Mouse (Mus musculus): Measurements from ENCODE around the gene Olfr288. TPM values are rescaled to one million over a fixed set of nuclear protein-coding genes. Genes with fewer than 3 reads are reported as not detected.

Gene Olfr288
- polyA plus RNA-seq, 1 experiment from 2014 or later, result not detected

DNA sequence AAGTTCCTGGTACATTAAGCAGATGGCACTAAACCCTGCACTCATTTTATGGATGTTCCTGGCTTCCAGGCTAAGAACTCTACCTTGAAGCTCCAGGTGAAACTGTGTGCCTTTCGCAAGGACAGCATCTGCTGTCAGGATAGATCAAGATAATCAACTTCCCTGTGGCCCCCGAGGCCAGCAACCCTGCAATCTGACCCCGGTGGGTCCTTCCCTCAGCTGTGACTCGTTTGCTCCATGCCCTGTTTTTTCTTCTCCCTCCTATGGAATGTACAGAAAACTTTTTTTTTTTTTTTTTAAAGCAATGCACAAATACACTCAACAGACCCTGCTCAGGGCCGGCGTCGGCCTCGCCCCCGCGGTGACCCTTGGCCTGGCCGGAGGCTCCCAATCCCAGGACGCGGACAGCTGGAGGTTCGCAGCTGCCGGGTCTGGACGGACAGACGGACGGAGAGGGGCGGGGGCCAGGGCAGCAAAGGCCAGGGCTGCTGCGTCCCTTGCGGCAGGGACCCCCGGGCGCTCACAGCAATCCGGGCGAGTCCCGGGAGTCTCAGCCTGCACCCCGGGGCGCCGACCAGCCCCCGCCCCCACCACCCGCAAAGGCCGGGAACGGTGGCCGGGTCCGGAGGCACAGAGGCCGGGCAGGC is 50.4 kb downstream of the Olfr288 start:
- Histone ChIP-seq H3K27ac (ENCODE audit: low read depth) (peak overlapping the region; percentile 61; the same call in 1 of the 2 replicates), H3K9ac (peak overlapping the region; percentile 92), H3K4me3 (ENCODE audit: low read depth, low read length) (peak overlapping the region; percentile 80), H3K9me3 (ENCODE audit: low read depth, low read length) (no peaks in the 10 kb centered on the region), H3K4me1 (ENCODE audit: insufficient read depth) (no peaks in the 10 kb centered on the region), H3K4me2 (peak overlapping the region; percentile 87), H3K27me3 (ENCODE audit: insufficient read depth, low read length) (no peaks in the 10 kb centered on the region), H3K36me3 (ENCODE audit: insufficient read depth) (peaks cover 23% of the 10 kb centered on the region)
- WGBS, result under 1% methylated on average over 36 of the region's 36 CpGs
- TF ChIP-seq CTCF (IDR thresholded peaks at IDR 0.05; ENCODE audit: low read depth), result no peak
- ATAC-seq (ENCODE audit: insufficient read depth) (peak; percentile 74; the same call in 1 of the 2 replicates), DNase-seq (peak; percentile 35)

DNA sequence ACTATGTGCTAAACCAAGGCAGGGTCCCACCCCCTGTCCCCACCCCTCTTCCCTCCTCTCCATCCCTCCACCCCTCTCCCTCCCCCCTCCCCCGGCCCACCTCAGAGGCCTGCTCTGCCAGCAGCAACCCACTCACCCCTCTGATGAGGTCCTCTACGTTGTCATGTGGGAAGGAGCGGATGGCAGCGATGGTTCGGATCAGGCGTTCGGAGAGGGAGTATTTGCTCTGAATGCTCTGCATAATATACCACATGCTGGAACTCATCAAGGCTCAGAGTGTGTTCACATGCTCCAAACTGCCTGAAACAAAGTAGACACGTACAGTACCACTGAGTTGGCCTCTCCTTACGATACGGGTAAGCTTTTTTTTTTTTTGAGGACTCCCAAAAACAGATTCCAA is 52.8 kb downstream of the Olfr288 start:
- WGBS, result 81% methylated on average over 10 of the region's 10 CpGs
- no peak for DNase-seq
- no peak for ATAC-seq (ENCODE audit: insufficient read depth)

DNA sequence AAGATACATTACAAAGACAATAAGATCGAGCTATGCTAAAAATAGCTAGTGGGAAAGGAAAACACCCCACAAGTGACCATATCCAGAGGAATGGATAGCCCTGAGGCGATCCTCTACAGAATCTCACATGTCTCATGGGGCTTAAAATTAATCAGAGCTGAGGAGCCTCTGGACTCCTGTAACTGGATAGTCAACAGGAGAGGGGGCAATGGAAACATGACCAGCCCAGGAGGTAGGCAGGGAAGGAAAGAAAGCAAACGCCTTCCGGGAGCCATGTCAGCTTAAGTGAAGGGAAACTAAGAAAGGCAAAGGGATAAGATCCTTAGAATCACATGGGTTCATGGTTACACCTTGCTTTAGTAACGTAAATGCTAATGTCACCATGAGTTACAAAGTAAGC is 54.5 kb downstream of the Olfr288 start:
- Histone ChIP-seq H3K4me1 (ENCODE audit: insufficient read depth) (no peaks in the 10 kb centered on the region), H3K9me3 (ENCODE audit: low read depth, low read length) (no peaks in the 10 kb centered on the region), H3K4me3 (ENCODE audit: low read depth, low read length) (no peak overlapping the region), H3K27me3 (ENCODE audit: insufficient read depth, low read length) (no peaks in the 10 kb centered on the region), H3K36me3 (ENCODE audit: insufficient read depth) (peaks cover 57% of the 10 kb centered on the region), H3K9ac (no peak overlapping the region), H3K27ac (ENCODE audit: low read depth) (no peak overlapping the region), H3K4me2 (no peak overlapping the region)
- WGBS, result 89% methylated on average over 5 of the region's 5 CpGs
- no peak for ATAC-seq (ENCODE audit: insufficient read depth)
- TF ChIP-seq CTCF (IDR thresholded peaks at IDR 0.05; ENCODE audit: low read depth), result no peak
- no peak for DNase-seq

More for the DNA sequence above, 52.8 kb downstream of the Olfr288 start:
- Histone ChIP-seq H3K9ac (no peak overlapping the region), H3K27me3 (ENCODE audit: insufficient read depth, low read length) (no peaks in the 10 kb centered on the region), H3K36me3 (ENCODE audit: insufficient read depth) (peaks cover 40% of the 10 kb centered on the region), H3K9me3 (ENCODE audit: low read depth, low read length) (no peaks in the 10 kb centered on the region), H3K4me2 (no peak overlapping the region), H3K27ac (ENCODE audit: low read depth) (no peak overlapping the region), H3K4me3 (ENCODE audit: low read depth, low read length) (no peak overlapping the region), H3K4me1 (ENCODE audit: insufficient read depth) (no peaks in the 10 kb centered on the region)
- no peak for TF ChIP-seq CTCF (IDR thresholded peaks at IDR 0.05; ENCODE audit: low read depth)

DNA sequence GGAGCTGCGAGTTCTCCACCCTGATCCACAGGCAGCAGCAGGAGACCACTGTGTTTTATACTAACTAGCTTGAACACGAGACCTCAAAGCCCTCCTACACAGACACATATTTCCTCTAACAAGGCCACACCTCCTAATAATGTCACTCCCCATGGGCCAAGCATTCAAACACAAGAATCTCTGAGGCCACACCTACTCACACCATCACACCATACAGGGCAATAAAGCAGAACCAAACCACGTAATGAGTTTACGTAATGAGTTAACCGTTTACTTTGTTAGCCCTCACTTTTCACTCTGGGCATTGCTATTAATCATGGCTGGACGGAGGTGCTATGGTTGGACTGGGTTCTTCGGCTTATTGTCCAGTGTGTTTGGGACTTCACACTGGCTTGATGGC is 55.6 kb downstream of the Olfr288 start:
- Histone ChIP-seq H3K27me3 (ENCODE audit: insufficient read depth, low read length) (no peaks in the 10 kb centered on the region), H3K4me1 (ENCODE audit: insufficient read depth) (no peaks in the 10 kb centered on the region), H3K4me2 (no peak overlapping the region), H3K9ac (no peak overlapping the region), H3K27ac (ENCODE audit: low read depth) (no peak overlapping the region), H3K9me3 (ENCODE audit: low read depth, low read length) (no peaks in the 10 kb centered on the region), H3K36me3 (ENCODE audit: insufficient read depth) (peaks cover 67% of the 10 kb centered on the region), H3K4me3 (ENCODE audit: low read depth, low read length) (no peak overlapping the region)
- DNase-seq (no peak), ATAC-seq (ENCODE audit: insufficient read depth) (no peak)
- no peak for TF ChIP-seq CTCF (IDR thresholded peaks at IDR 0.05; ENCODE audit: low read depth)
- WGBS, result 65% methylated on average over 7 of the region's 7 CpGs

DNA sequence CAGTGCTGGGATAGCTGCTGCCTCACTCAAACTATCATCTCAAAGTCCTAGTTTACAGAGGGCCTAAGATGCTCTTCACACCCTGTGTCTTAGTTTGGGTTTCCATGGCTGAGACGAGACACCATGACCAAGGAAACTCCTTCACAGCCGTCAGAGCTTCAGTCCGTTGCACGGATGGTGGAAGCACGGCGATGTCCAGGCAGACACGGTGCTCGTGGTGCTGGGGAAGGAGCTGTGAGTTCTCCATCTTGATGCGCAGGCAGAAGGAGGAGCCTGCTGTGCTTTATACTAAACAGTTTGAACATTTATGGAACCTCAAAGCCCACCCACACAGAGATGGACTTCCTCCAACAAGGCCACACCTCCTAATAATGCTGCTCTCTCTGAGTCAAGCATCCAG is 58.5 kb downstream of the Olfr288 start:
- H3K9ac ChIP-seq, result no peak overlapping the region
- H3K27me3 ChIP-seq (ENCODE audit: insufficient read depth, low read length), result no peaks in the 10 kb centered on the region
- no peak overlapping the region for H3K27ac ChIP-seq (ENCODE audit: low read depth)
- 89% methylated on average over 9 of the region's 9 CpGs for WGBS
- peaks cover 78% of the 10 kb centered on the region for H3K36me3 ChIP-seq (ENCODE audit: insufficient read depth)
- H3K4me3 ChIP-seq (ENCODE audit: low read depth, low read length), result no peak overlapping the region
- ATAC-seq (ENCODE audit: insufficient read depth) (no peak), DNase-seq (no peak)
- TF ChIP-seq CTCF (IDR thresholded peaks at IDR 0.05; ENCODE audit: low read depth), result no peak
- H3K4me1 ChIP-seq (ENCODE audit: insufficient read depth), result no peaks in the 10 kb centered on the region
- no peak overlapping the region for H3K4me2 ChIP-seq
- H3K9me3 ChIP-seq (ENCODE audit: low read depth, low read length), result no peaks in the 10 kb centered on the region

Other genes starting within 250 kb of the Olfr288 start
- gene Tmem106c, start 231.3 kb downstream of the Olfr288 start, polyA plus RNA-seq (2014; fragmentation: Nextera tagmentation; extraction: Ambion mirVana), result 31.4 and 35.1 TPM in 2 replicates
- 29.3 and 33.3 TPM in 2 replicates for gene Col2a1, start 190.8 kb downstream of the Olfr288 start, polyA plus RNA-seq (2014; fragmentation: Nextera tagmentation; extraction: Ambion mirVana)
- 25.3 and 26.2 TPM in 2 replicates for gene Pfkm, start 103.0 kb downstream of the Olfr288 start, polyA plus RNA-seq (2014; fragmentation: Nextera tagmentation; extraction: Ambion mirVana)
- gene Senp1, start 101.8 kb downstream of the Olfr288 start, polyA plus RNA-seq (2014; fragmentation: Nextera tagmentation; extraction: Ambion mirVana), result 37.8 and 38.0 TPM in 2 replicates
- 47.4 and 48.7 TPM in 2 replicates for gene Asb8, start 29.9 kb downstream of the Olfr288 start, polyA plus RNA-seq (2014; fragmentation: Nextera tagmentation; extraction: Ambion mirVana)
- gene Ccdc184, start 28.4 kb downstream of the Olfr288 start, polyA plus RNA-seq (2014; fragmentation: Nextera tagmentation; extraction: Ambion mirVana), result 0.14 TPM in 1 of 2 replicates, not detected in the other
- not detected in 2 replicates for gene Gm44579, start 25.4 kb upstream of the Olfr288 start, polyA plus RNA-seq (2014; fragmentation: Nextera tagmentation; extraction: Ambion mirVana)
- gene Olfr287, start 25.5 kb upstream of the Olfr288 start, polyA plus RNA-seq (2014; fragmentation: Nextera tagmentation; extraction: Ambion mirVana), result not detected in 2 replicates
- gene Olfr286, start 38.9 kb upstream of the Olfr288 start, polyA plus RNA-seq (2014; fragmentation: Nextera tagmentation; extraction: Ambion mirVana), result not detected in 2 replicates
- not detected in 2 replicates for gene H1fnt, start 61.8 kb upstream of the Olfr288 start, polyA plus RNA-seq (2014; fragmentation: Nextera tagmentation; extraction: Ambion mirVana)
- 0.54 and 0.63 TPM in 2 replicates for gene Zfp641, start 100.6 kb upstream of the Olfr288 start, polyA plus RNA-seq (2014; fragmentation: Nextera tagmentation; extraction: Ambion mirVana)
- not detected in 2 replicates for gene Olfr285, start 121.8 kb upstream of the Olfr288 start, polyA plus RNA-seq (2014; fragmentation: Nextera tagmentation; extraction: Ambion mirVana)
- gene Olfr284, start 145.4 kb upstream of the Olfr288 start, polyA plus RNA-seq (2014; fragmentation: Nextera tagmentation; extraction: Ambion mirVana), result not detected in 2 replicates
- gene Olfr283, start 185.4 kb upstream of the Olfr288 start, polyA plus RNA-seq (2014; fragmentation: Nextera tagmentation; extraction: Ambion mirVana), result not detected in 2 replicates
- not detected in 2 replicates for gene Olfr282, start 235.7 kb upstream of the Olfr288 start, polyA plus RNA-seq (2014; fragmentation: Nextera tagmentation; extraction: Ambion mirVana)